Mouse (Mus musculus) cerebellum, adult 11 months (tissue): Measurements from ENCODE around the gene Rnf20.
A peak's percentile ranks its signal among the peaks of the same experiment; 100 is the strongest.

Source experiments
- DNase-seq: peaks from one replicate; pipeline ENCODE4 v3.0.0; 2022

Rnf20 gene

GRCm38 (mm10) chr4:49662231-49662630, 30.4 kb downstream of the Rnf20 start:
- DNase-seq = no peak

GRCm38 (mm10) chr4:49664850-49665249, 33.0 kb downstream of the Rnf20 start:
- DNase-seq = no peak

- no peak for DNase-seq
Observed at GRCm38 (mm10) chr4:49676071-49676470, 44.3 kb downstream of the Rnf20 start.

- DNase-seq = no peak
Observed at GRCm38 (mm10) chr4:49676790-49677189, 45.0 kb downstream of the Rnf20 start.

- no peak for DNase-seq
Observed at GRCm38 (mm10) chr4:49680171-49680875, 48.5 kb downstream of the Rnf20 start.

- no peak for DNase-seq
Observed at GRCm38 (mm10) chr4:49681812-49682211, 50.0 kb downstream of the Rnf20 start, which contains the start of gene Ppp3r2. Gene Ppp3r2, minus strand, starts transcription at chr4:49682024.

GRCm38 (mm10) chr4:49688594-49689288, 56.9 kb downstream of the Rnf20 start:
- peak; percentile 23 for DNase-seq

GRCm38 (mm10) chr4:49691405-49692194, 59.8 kb downstream of the Rnf20 start:
- no peak for DNase-seq
